Mouse (Mus musculus): ENCODE data around the gene Ddx1. TPM values are rescaled to one million over a fixed set of nuclear protein-coding genes. Genes with fewer than 3 reads are reported as not detected.

Gene Ddx1
- polyA plus RNA-seq, 1 experiment from 2014 or later: 129 TPM

DNA sequence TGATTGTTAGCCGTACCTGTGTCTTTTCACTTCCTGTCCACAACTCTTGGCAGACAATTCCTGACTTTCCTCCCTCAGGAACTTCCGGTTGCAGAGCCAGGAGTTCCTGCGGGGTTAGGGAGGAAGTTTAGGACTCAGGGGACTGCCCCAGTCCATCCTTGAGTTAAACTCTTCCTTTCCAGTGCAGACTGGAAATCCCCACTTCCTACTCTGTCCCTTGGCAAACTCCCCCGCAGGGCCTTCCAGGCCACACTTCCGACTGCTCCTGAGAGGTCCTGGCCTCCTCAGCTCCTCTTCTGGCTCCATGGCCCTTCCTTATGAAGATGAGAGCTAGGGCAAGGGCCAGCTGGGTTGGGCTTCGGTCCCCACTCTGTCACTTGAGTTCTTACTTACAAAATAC lies 71.4 kb downstream of the Ddx1 start:
- Histone ChIP-seq H3K9ac (replicated peaks) (no peak overlapping the region), H3K27ac (no peak overlapping the region), H3K9me3 (no peaks in the 10 kb centered on the region), H3K27me3 (no peaks in the 10 kb centered on the region), H3K4me1 (replicated peaks) (peaks cover 15% of the 10 kb centered on the region), H3K36me3 (no peaks in the 10 kb centered on the region), H3K4me3 (replicated peaks) (no peak overlapping the region), H3K4me2 (replicated peaks) (no peak overlapping the region)
- 85% methylated on average over 6 of the region's 6 CpGs for WGBS
- no peak for ATAC-seq

GRCm38 (mm10) chr12:13176927-13177326 lies 72.1 kb downstream of the Ddx1 start:
- WGBS: 80% methylated on average over 3 of the region's 3 CpGs
- Histone ChIP-seq H3K4me3 (replicated peaks) (no peak overlapping the region), H3K27ac (no peak overlapping the region), H3K9me3 (no peaks in the 10 kb centered on the region), H3K4me1 (replicated peaks) (peaks cover 15% of the 10 kb centered on the region), H3K36me3 (no peaks in the 10 kb centered on the region), H3K4me2 (replicated peaks) (no peak overlapping the region), H3K9ac (replicated peaks) (no peak overlapping the region), H3K27me3 (no peaks in the 10 kb centered on the region)
- ATAC-seq: no peak

DNA sequence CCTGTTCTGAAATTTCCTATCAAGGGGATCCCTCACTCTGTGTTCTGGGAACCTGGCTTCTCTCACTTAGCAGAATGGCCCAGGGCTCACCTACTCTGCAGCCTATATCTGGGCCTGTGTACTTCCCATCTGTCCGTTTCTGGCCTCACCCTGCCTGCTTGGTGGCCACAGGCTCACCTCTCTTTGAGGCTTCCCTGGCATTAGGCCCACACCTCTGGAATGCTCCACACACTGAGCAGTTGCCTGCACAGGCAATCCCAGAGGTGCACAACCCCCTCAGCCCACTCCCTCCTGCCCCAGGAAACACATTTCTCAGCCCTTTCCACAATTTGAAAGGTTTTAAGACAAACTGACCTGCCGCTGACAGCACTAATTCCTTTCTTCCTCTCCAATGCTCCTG lies 72.9 kb downstream of the Ddx1 start:
- no peak for ATAC-seq
- Histone ChIP-seq H3K9me3 (no peaks in the 10 kb centered on the region), H3K36me3 (no peaks in the 10 kb centered on the region), H3K9ac (replicated peaks) (no peak overlapping the region; the same call in 1 of the 2 replicates), H3K4me3 (replicated peaks) (no peak overlapping the region), H3K27ac (no peak overlapping the region), H3K27me3 (no peaks in the 10 kb centered on the region), H3K4me1 (replicated peaks) (peaks cover 11% of the 10 kb centered on the region), H3K4me2 (replicated peaks) (no peak overlapping the region)
- whole genome bisulfite sequencing: 35% methylated on average over 2 of the region's 2 CpGs

DNA sequence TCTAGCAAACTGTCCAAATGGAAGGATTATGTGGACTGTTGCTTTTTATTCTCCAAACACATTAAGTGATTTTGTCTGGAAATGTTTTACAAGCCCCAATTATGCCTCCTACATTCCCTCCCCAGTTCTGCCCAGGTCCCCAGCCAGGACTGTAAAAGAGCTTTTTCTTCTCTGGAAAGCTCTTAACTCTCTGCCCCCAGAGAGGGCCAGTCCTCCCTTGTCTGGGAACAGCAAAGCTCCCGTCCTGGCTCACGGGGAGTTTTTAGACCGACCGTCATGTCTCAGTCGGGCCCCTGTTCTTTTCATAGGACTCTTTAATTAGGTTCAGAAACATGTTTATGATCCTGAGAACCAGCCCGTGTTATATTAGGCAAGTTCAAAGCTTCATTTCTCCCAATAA lies 75.0 kb downstream of the Ddx1 start:
- H3K4me1 ChIP-seq (replicated peaks): no peaks in the 10 kb centered on the region
- no peak overlapping the region for H3K4me2 ChIP-seq (replicated peaks)
- H3K27me3 ChIP-seq: no peaks in the 10 kb centered on the region
- no peak overlapping the region for H3K4me3 ChIP-seq (replicated peaks)
- no peak overlapping the region for H3K9ac ChIP-seq (replicated peaks)
- 65% methylated on average over 6 of the region's 6 CpGs for WGBS
- no peaks in the 10 kb centered on the region for H3K36me3 ChIP-seq
- H3K27ac ChIP-seq: no peak overlapping the region
- no peak for ATAC-seq
- no peaks in the 10 kb centered on the region for H3K9me3 ChIP-seq

DNA sequence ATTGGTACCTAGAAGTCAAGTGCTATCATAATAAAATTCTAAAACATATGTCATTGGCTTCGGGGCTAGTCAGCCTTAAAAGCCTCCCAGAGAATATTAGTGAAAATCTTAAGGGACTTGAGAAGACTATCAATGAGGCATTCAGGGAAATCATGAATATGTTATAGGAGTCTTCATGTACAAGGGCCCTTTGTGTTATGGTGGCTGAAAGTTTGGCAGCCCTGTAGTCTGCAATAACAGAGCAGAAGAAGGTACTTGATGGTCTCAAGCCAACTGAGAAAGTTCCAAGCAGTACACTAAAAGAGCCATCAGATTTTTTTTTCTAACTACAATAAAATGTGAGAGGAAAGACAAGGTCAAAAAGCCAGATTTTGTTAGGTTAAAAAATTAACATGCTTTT lies 80.9 kb downstream of the Ddx1 start:
- H3K4me1 ChIP-seq (replicated peaks): no peaks in the 10 kb centered on the region
- no peaks in the 10 kb centered on the region for H3K27me3 ChIP-seq
- no peaks in the 10 kb centered on the region for H3K9me3 ChIP-seq
- H3K36me3 ChIP-seq: no peaks in the 10 kb centered on the region
- H3K27ac ChIP-seq: no peak overlapping the region
- no peak overlapping the region for H3K4me2 ChIP-seq (replicated peaks)
- 63% methylated on average over 1 of the region's 1 CpGs for WGBS
- ATAC-seq: no peak
- no peak overlapping the region for H3K4me3 ChIP-seq (replicated peaks)
- no peak overlapping the region for H3K9ac ChIP-seq (replicated peaks)

DNA sequence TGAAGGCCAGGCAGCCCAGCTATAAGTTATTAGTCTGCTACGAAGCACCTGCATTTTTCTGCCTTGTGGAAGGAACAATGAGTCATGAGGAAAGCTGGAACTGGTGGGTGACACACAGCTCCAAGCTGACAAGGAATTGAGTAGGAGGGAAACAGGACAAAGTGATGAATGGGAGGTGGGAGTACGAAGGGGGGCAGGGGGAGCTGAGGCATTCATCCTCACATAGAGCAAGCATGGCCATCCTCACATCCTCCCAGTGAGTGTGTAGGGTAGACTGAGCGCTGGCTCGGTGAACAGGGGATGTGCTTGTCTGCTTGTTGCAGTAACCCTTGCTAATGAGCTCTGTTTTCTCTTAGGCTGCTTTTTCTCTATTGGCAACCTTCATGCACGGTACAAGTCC lies 81.9 kb downstream of the Ddx1 start:
- H3K27ac ChIP-seq: no peak overlapping the region
- no peak for ATAC-seq

More for the DNA sequence above, 81.9 kb downstream of the Ddx1 start:
- H3K4me2 ChIP-seq (replicated peaks): no peak overlapping the region
- H3K4me1 ChIP-seq (replicated peaks): no peaks in the 10 kb centered on the region
- H3K4me3 ChIP-seq (replicated peaks): no peak overlapping the region
- H3K36me3 ChIP-seq: no peaks in the 10 kb centered on the region
- no peak overlapping the region for H3K9ac ChIP-seq (replicated peaks)
- H3K9me3 ChIP-seq: no peaks in the 10 kb centered on the region
- H3K27me3 ChIP-seq: no peaks in the 10 kb centered on the region
- WGBS: 82% methylated on average over 5 of the region's 5 CpGs

Other genes with a start within 250 kb of the Ddx1 start
- gene Nbas, start 19.9 kb upstream of the Ddx1 start, polyA plus RNA-seq (2015; fragmentation: Nextera tagmentation; extraction: Ambion mirVana): 14.5 and 14.9 TPM in 2 replicates